Mouse (Mus musculus): Measurements from ENCODE around the gene Crls1. TPM values are rescaled to one million over a fixed set of nuclear protein-coding genes. Genes with fewer than 3 reads are reported as not detected.
A peak's percentile ranks its signal among the peaks of the same experiment; 100 is the strongest.

The Crls1 gene
- polyA plus RNA-seq, 1 experiment from 2014 or later: 25.6 TPM

- H3K4me2 ChIP-seq (ENCODE audit: low read depth): no peak overlapping the region
- no peak overlapping the region for H3K9ac ChIP-seq (ENCODE audit: low read length)
- no peak overlapping the region for H3K27ac ChIP-seq (ENCODE audit: low read depth, low read length)
- no peaks in the 10 kb centered on the region for H3K4me1 ChIP-seq (ENCODE audit: control insufficient read depth, insufficient read depth, low read length)
- 88% methylated on average over 4 of the region's 4 CpGs for WGBS
- H3K9me3 ChIP-seq (ENCODE audit: control insufficient read depth, low read length): no peaks in the 10 kb centered on the region
- H3K27me3 ChIP-seq (ENCODE audit: control insufficient read depth, insufficient read depth, low read length): no peaks in the 10 kb centered on the region
- no peak overlapping the region for H3K4me3 ChIP-seq (ENCODE audit: low read depth, low read length)
- ATAC-seq (ENCODE audit: insufficient read depth, low FRiP score, low TSS enrichment) (no peak), DNase-seq (ENCODE audit: low spot score) (no peak)
- H3K36me3 ChIP-seq (ENCODE audit: control insufficient read depth, insufficient read depth, low read length): no peaks in the 10 kb centered on the region
Observed at GRCm38 (mm10) chr2:132901636-132902035, 55.2 kb downstream of the Crls1 start.

- Histone ChIP-seq H3K4me1 (ENCODE audit: control insufficient read depth, insufficient read depth, low read length) (no peaks in the 10 kb centered on the region), H3K9ac (ENCODE audit: low read length) (no peak overlapping the region), H3K27ac (ENCODE audit: low read depth, low read length) (no peak overlapping the region), H3K36me3 (ENCODE audit: control insufficient read depth, insufficient read depth, low read length) (no peaks in the 10 kb centered on the region), H3K4me2 (ENCODE audit: low read depth) (no peak overlapping the region), H3K27me3 (ENCODE audit: control insufficient read depth, insufficient read depth, low read length) (no peaks in the 10 kb centered on the region), H3K4me3 (ENCODE audit: low read depth, low read length) (no peak overlapping the region), H3K9me3 (ENCODE audit: control insufficient read depth, low read length) (no peaks in the 10 kb centered on the region)
- DNase-seq (ENCODE audit: low spot score): no peak
- 77% methylated on average over 4 of the region's 4 CpGs for WGBS
- no peak for ATAC-seq (ENCODE audit: insufficient read depth, low FRiP score, low TSS enrichment)
Observed at GRCm38 (mm10) chr2:132902056-132902455, 55.6 kb downstream of the Crls1 start.

GRCm38 (mm10) chr2:132903498-132903897 lies 57.0 kb downstream of the Crls1 start:
- Histone ChIP-seq H3K27ac (ENCODE audit: low read depth, low read length) (no peak overlapping the region), H3K36me3 (ENCODE audit: control insufficient read depth, insufficient read depth, low read length) (no peaks in the 10 kb centered on the region), H3K27me3 (ENCODE audit: control insufficient read depth, insufficient read depth, low read length) (no peaks in the 10 kb centered on the region), H3K9ac (ENCODE audit: low read length) (no peak overlapping the region), H3K4me3 (ENCODE audit: low read depth, low read length) (no peak overlapping the region), H3K4me2 (ENCODE audit: low read depth) (no peak overlapping the region), H3K4me1 (ENCODE audit: control insufficient read depth, insufficient read depth, low read length) (no peaks in the 10 kb centered on the region), H3K9me3 (ENCODE audit: control insufficient read depth, low read length) (no peaks in the 10 kb centered on the region)
- DNase-seq (ENCODE audit: low spot score) (peak; percentile 57), ATAC-seq (ENCODE audit: insufficient read depth, low FRiP score, low TSS enrichment) (peak; percentile 72)
- 35% methylated on average over 3 of the region's 3 CpGs for WGBS

GRCm38 (mm10) chr2:132904961-132905360 lies 58.5 kb downstream of the Crls1 start:
- Histone ChIP-seq H3K27ac (ENCODE audit: low read depth, low read length) (no peak overlapping the region), H3K27me3 (ENCODE audit: control insufficient read depth, insufficient read depth, low read length) (no peaks in the 10 kb centered on the region), H3K9ac (ENCODE audit: low read length) (no peak overlapping the region), H3K4me1 (ENCODE audit: control insufficient read depth, insufficient read depth, low read length) (no peaks in the 10 kb centered on the region), H3K9me3 (ENCODE audit: control insufficient read depth, low read length) (no peaks in the 10 kb centered on the region), H3K36me3 (ENCODE audit: control insufficient read depth, insufficient read depth, low read length) (no peaks in the 10 kb centered on the region), H3K4me3 (ENCODE audit: low read depth, low read length) (no peak overlapping the region), H3K4me2 (ENCODE audit: low read depth) (no peak overlapping the region)
- DNase-seq (ENCODE audit: low spot score): no peak
- 63% methylated on average over 2 of the region's 2 CpGs for WGBS
- no peak for ATAC-seq (ENCODE audit: insufficient read depth, low FRiP score, low TSS enrichment)

- Histone ChIP-seq H3K9me3 (ENCODE audit: control insufficient read depth, low read length) (no peaks in the 10 kb centered on the region), H3K27me3 (ENCODE audit: control insufficient read depth, insufficient read depth, low read length) (no peaks in the 10 kb centered on the region), H3K4me3 (ENCODE audit: low read depth, low read length) (no peak overlapping the region), H3K9ac (ENCODE audit: low read length) (no peak overlapping the region), H3K27ac (ENCODE audit: low read depth, low read length) (no peak overlapping the region), H3K4me1 (ENCODE audit: control insufficient read depth, insufficient read depth, low read length) (no peaks in the 10 kb centered on the region), H3K4me2 (ENCODE audit: low read depth) (no peak overlapping the region), H3K36me3 (ENCODE audit: control insufficient read depth, insufficient read depth, low read length) (no peaks in the 10 kb centered on the region)
- DNase-seq (ENCODE audit: low spot score) (peak; percentile 33), ATAC-seq (ENCODE audit: insufficient read depth, low FRiP score, low TSS enrichment) (no peak)
- 33% methylated on average over 8 of the region's 8 CpGs for WGBS
Observed at GRCm38 (mm10) chr2:132906763-132907162, 60.3 kb downstream of the Crls1 start.

DNA sequence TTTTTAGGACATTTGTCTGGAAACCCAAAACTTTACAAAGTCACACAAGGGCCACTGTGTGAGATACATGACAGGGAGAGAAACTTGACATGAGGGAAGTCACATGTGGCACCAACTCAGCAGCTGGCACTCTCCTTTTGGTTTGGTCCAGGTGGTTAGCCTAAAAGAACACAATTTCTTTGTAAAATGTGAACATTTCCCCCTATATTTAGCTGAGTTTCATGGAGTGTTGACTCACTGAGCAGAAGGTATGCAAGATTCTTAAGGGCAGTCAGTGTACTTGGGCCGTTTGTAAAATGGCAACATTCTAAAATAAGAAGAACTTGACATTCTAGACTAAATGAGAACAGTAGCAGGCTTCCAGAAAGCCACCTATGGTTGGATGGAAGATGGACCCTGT lies 68.3 kb downstream of the Crls1 start:
- DNase-seq (ENCODE audit: low spot score) (no peak), ATAC-seq (ENCODE audit: insufficient read depth, low FRiP score, low TSS enrichment) (no peak)
- WGBS: 80% methylated on average over 1 of the region's 1 CpGs
- Histone ChIP-seq H3K4me2 (ENCODE audit: low read depth) (no peak overlapping the region), H3K4me1 (ENCODE audit: control insufficient read depth, insufficient read depth, low read length) (no peaks in the 10 kb centered on the region), H3K36me3 (ENCODE audit: control insufficient read depth, insufficient read depth, low read length) (no peaks in the 10 kb centered on the region), H3K9ac (ENCODE audit: low read length) (no peak overlapping the region), H3K27ac (ENCODE audit: low read depth, low read length) (no peak overlapping the region), H3K4me3 (ENCODE audit: low read depth, low read length) (no peak overlapping the region), H3K9me3 (ENCODE audit: control insufficient read depth, low read length) (no peaks in the 10 kb centered on the region), H3K27me3 (ENCODE audit: control insufficient read depth, insufficient read depth, low read length) (no peaks in the 10 kb centered on the region)

Other genes starting within 250 kb of the Crls1 start
- gene Shld1, start 159.7 kb upstream of the Crls1 start, polyA plus RNA-seq (2014; fragmentation: Nextera tagmentation; extraction: Ambion mirVana): 18.6 and 24.0 TPM in 2 replicates
- gene Chgb, start 65.4 kb upstream of the Crls1 start, polyA plus RNA-seq (2014; fragmentation: Nextera tagmentation; extraction: Ambion mirVana): 14.5 and 15.9 TPM in 2 replicates
- 30.8 and 33.3 TPM in 2 replicates for gene Trmt6, start 30.6 kb upstream of the Crls1 start, polyA plus RNA-seq (2014; fragmentation: Nextera tagmentation; extraction: Ambion mirVana)
- gene Mcm8, start 30.5 kb upstream of the Crls1 start, polyA plus RNA-seq (2014; fragmentation: Nextera tagmentation; extraction: Ambion mirVana): 19.3 and 21.4 TPM in 2 replicates
- gene Lrrn4, start 34.2 kb downstream of the Crls1 start, polyA plus RNA-seq (2014; fragmentation: Nextera tagmentation; extraction: Ambion mirVana): 0.21 and 0.24 TPM in 2 replicates
- gene Fermt1, start 99.2 kb downstream of the Crls1 start, polyA plus RNA-seq (2014; fragmentation: Nextera tagmentation; extraction: Ambion mirVana): 4.4 and 5.1 TPM in 2 replicates

All from neural tube, embryonic 11.5 days (tissue).